Mouse (Mus musculus) midbrain, embryonic 14.5 days (tissue): Measurements from ENCODE around the gene Colca2. TPM values are rescaled to one million over a fixed set of nuclear protein-coding genes. Genes with fewer than 3 reads are reported as not detected.

Source experiments
- ATAC-seq: fragments of 200-750 bp; cut with Nextera tagmentation; 2 replicates; pipeline ENCODE4 v1.8.0; 2017; ENCODE audit warnings: moderate number of reproducible peaks, moderate library complexity; ENCODE audit not compliant: low FRiP score, low TSS enrichment
- DNase-seq: peaks from one replicate; pipeline ENCODE4 v3.0.0-alpha.2; 2015
- H3K27ac ChIP-seq: fragments of 300-500 bp; sonication (generic); replicated peaks from 2 replicates; pipeline ENCODE4 v1.5.1; 2014; ENCODE audit warnings: mild to moderate bottlenecking, low read depth, low read length, moderate library complexity
- H3K27me3 ChIP-seq: fragments of 300-500 bp; sonication (generic); 2 replicates; pipeline ENCODE4 v1.6.1; 2014; ENCODE audit warnings: low read length, control low read depth, mixed read lengths; ENCODE audit not compliant: control insufficient read depth, insufficient read depth
- H3K36me3 ChIP-seq: fragments of 300-500 bp; sonication (generic); 2 replicates; pipeline ENCODE4 v1.6.1; 2014; ENCODE audit warnings: low read length, control low read depth; ENCODE audit not compliant: control insufficient read depth, insufficient read depth
- H3K4me1 ChIP-seq: fragments of 300-500 bp; sonication (generic); 2 replicates; pipeline ENCODE4 v1.6.1; 2014; ENCODE audit warnings: mild to moderate bottlenecking, antibody characterized with exemption, low read length, control low read depth; ENCODE audit not compliant: control insufficient read depth, insufficient read depth
- H3K4me2 ChIP-seq: fragments of 300-500 bp; sonication (generic); 2 replicates; pipeline ENCODE4 v1.6.1; 2014; ENCODE audit warnings: mild to moderate bottlenecking, low read length, moderate library complexity
- H3K4me3 ChIP-seq: fragments of 300-500 bp; sonication (generic); replicated peaks from 2 replicates; pipeline ENCODE4 v1.5.1; 2014; ENCODE audit warnings: low read depth, low read length
- H3K9ac ChIP-seq: fragments of 300-500 bp; sonication (generic); replicated peaks from 2 replicates; pipeline ENCODE4 v1.6.1; 2014; ENCODE audit warnings: mild to moderate bottlenecking, low read length, moderate library complexity
- H3K9me3 ChIP-seq: fragments of 300-500 bp; sonication (generic); 2 replicates; pipeline ENCODE4 v1.6.1; 2016; ENCODE audit warnings: low read length, control low read depth, mixed read lengths; ENCODE audit not compliant: control insufficient read depth
- WGBS: fragments of 180-500 bp; shearing (Covaris S2); extraction: QIAGEN DNeasy Blood & Tissue Kit; methylation state at CpG from one replicate; pipeline ENCODE4 v1.1.7; 2014; 5-methylcytosine and 5-hydroxymethylcytosine counted together
- polyA plus RNA-seq: library from polyadenylated mRNA; unstranded; fragments of >200 nt; fragmentation: Nextera tagmentation; extraction: Ambion mirVana; gene quantifications from 2 replicates; pipeline ENCODE4 v1.2.1, GENCODE M21; 2014

Gene Colca2
- 0.46 and 0.89 TPM in 2 replicates for polyA plus RNA-seq

DNA sequence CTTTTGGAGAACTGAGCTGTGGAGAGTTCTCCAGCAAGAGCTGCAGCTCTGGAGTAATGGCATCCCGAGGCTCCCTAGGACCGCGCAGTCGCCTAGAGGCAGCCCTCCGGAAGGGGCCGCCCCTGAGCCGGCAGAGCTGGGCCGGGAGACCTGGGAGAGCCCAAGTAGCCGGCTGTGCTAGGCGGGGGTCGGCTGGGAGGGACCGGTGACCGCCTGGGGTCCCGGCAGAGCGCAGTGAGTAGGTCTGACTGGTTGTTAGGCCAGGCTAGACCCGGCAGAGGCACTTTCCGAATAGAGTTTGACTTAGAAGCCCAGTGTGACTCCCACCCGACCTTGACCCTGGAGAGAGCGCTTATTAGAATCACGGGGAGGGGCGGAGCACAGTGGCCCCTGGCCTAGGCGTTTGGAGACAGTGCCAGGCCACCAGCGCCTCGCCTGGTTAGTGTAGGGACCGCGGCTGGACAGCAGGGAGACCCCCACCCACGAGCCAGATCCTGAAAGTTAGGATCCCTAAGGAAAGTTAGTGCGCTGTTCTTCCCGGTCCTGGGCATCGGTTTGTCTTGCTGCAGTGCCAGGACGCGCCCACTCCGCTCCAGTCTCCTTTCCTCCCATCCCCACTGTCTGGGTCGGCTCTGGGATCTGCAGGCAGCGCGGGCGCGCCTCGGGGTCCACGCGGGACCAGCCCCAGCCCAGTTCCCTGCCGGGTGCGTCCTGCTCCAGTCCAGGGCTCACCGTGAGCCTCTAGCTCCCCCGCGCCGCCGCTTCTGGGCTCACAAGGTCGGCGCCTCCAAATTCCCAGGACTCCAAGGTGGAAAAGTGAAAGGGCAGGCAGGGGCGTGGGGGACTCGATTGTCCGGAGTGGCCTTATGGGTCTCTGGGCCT, at the start of gene Colca2:
Colca2 (minus strand) TSS at position 70 of the 882 bp plus-strand sequence.
- DNase-seq (peak; percentile 81), ATAC-seq (peak; percentile 81)
- no peaks in the 10 kb centered on the region for H3K9me3 ChIP-seq
- H3K4me2 ChIP-seq: peak within 1 kb of the TSS; percentile 67
- peak within 1 kb of the TSS; percentile 39 for H3K4me3 ChIP-seq
- peaks cover 7% of the 10 kb centered on the region for H3K4me1 ChIP-seq
- H3K9ac ChIP-seq: peak within 1 kb of the TSS; percentile 37
- WGBS: under 1% methylated on average over 53 of the region's 53 CpGs
- no peak within 1 kb of the TSS for H3K27ac ChIP-seq
- no peaks in the 10 kb centered on the region for H3K36me3 ChIP-seq
- peaks cover 10% of the 10 kb centered on the region for H3K27me3 ChIP-seq

DNA sequence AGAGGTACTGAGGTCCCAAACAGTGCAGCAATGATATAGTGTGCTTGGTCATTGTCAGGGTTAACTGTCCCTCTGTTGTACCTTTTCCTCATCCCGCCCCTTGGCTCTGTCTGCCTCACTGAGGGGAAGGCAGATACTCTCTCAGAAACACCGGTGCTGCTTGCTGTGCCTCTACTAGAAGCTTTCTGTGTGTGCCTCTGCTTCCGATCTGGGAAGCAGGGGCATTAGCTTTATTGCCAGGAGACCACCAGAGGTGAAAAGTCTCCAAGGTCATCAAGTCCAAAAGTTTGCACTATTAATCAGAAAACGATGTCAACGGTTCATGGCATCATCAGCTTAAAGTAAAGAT, 49.2 kb upstream of the Colca2 start:
- ATAC-seq: no peak
- DNase-seq: no peak
- WGBS: 88% methylated on average over 5 of the region's 5 CpGs

DNA sequence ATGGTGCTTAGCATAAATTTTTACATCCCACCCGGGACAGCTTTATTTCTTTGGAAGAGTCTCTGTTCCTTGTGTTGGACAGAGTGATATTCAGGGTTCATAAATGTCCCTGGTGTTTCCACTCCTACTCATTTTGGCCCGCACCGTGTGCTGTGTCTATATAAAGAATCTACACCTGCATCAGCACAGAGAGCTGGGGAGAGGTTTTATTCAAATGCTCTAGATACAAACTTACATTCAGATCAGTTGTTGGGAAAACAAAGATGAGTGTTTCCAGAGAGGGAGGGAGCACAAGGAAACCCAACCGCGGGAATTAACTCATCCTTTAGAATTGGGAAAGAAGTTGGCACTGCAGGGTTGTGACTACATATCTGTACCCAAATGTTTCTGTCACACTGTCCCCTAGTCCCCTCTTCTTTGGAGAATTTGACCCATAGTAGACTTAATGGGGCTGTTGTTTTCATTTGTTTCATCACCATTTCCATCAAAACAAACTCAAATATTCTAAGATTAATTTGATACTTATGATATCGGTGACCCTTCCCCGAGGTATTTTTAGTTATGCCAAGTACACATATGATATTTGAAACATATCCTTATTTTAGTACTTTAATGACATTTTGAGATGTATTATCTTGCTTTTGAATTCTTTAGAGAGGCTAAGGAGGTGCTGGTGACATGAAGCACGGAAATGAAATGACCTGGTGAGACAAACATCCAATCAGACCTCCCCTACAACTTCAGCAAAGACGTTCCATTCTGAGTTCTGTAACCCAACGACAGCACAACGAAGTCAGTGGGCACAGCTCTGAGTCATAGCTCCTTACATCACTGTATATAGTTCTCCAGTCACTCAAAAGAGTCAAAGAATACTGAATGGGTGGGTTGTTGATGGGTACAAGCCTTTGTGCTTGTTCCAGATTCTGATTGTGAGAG, 48.5 kb upstream of the Colca2 start:
- no peak overlapping the region for H3K4me3 ChIP-seq
- no peak overlapping the region for H3K4me2 ChIP-seq
- ATAC-seq: no peak
- no peaks in the 10 kb centered on the region for H3K9me3 ChIP-seq
- 88% methylated on average over 11 of the region's 11 CpGs for WGBS
- no peak for DNase-seq
- no peak overlapping the region for H3K27ac ChIP-seq
- no peaks in the 10 kb centered on the region for H3K27me3 ChIP-seq
- no peak overlapping the region for H3K9ac ChIP-seq
- no peaks in the 10 kb centered on the region for H3K36me3 ChIP-seq
- H3K4me1 ChIP-seq: no peaks in the 10 kb centered on the region

More for the DNA sequence above, 49.2 kb upstream of the Colca2 start:
- no peaks in the 10 kb centered on the region for H3K36me3 ChIP-seq
- H3K27ac ChIP-seq: no peak overlapping the region
- H3K9ac ChIP-seq: no peak overlapping the region
- no peaks in the 10 kb centered on the region for H3K27me3 ChIP-seq
- H3K4me3 ChIP-seq: no peak overlapping the region
- no peak overlapping the region for H3K4me2 ChIP-seq
- no peaks in the 10 kb centered on the region for H3K9me3 ChIP-seq
- H3K4me1 ChIP-seq: no peaks in the 10 kb centered on the region

DNA sequence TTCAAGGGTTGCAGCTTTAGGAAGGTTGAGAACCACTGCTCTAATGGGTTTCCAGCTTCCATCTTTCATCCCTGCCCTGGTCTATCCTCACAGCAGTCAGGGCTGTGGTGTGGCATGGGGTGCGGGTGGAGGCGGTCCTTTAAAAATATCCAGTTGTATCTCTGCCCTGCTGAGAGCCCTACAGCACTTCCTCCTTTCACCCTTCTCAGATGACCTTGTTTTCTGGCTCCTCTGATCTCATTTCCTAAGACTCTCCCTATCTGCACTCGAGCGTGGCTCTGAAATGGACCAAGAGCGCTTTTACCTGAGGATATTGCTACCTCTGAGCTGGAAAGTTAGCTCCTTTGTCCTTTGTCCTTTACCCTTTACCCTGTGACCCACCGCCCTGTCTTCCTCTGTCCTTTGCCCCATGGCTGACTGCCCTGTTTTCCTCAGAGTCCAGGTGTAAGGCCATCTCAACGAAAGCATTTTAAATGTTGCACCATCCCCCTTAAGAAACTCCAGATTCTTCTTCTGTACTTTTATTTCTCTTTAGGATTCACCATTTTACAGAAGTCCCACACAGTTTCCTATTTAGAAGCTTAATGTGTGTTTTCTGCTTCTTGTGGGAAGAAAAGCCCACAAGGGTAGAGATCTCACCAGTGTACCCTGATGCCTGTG, 46.2 kb upstream of the Colca2 start:
- 92% methylated on average over 7 of the region's 7 CpGs for WGBS
- Histone ChIP-seq H3K36me3 (no peaks in the 10 kb centered on the region), H3K9me3 (no peaks in the 10 kb centered on the region), H3K27me3 (no peaks in the 10 kb centered on the region), H3K9ac (no peak overlapping the region), H3K4me2 (no peak overlapping the region), H3K27ac (no peak overlapping the region), H3K4me3 (no peak overlapping the region), H3K4me1 (no peaks in the 10 kb centered on the region)
- DNase-seq (no peak), ATAC-seq (no peak)

DNA sequence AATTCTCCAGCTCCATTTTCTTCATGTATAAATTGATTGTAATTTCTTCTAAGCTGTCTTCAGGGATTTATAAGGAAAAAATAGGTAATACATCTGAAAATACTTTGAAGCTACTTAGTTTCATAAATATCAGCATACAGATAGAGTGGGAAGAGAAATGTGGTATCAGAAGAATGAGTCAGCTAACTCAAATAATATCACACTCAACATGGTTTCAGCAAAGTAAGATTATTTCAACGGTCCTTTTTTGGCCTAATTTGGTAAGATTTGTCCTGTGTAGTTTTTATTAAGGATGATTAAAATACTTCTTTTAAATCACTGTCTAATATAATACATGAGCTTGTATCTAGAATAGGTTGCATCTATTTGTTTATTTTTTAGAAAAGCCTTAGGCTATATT, 41.7 kb upstream of the Colca2 start:
- H3K36me3 ChIP-seq: no peaks in the 10 kb centered on the region
- H3K27me3 ChIP-seq: no peaks in the 10 kb centered on the region
- ATAC-seq (no peak), DNase-seq (no peak)
- H3K9ac ChIP-seq: no peak overlapping the region
- no peak overlapping the region for H3K4me2 ChIP-seq
- H3K9me3 ChIP-seq: no peaks in the 10 kb centered on the region
- H3K4me1 ChIP-seq: no peaks in the 10 kb centered on the region
- H3K27ac ChIP-seq: no peak overlapping the region
- no peak overlapping the region for H3K4me3 ChIP-seq
- 95% methylated on average over 1 of the region's 1 CpGs for WGBS

DNA sequence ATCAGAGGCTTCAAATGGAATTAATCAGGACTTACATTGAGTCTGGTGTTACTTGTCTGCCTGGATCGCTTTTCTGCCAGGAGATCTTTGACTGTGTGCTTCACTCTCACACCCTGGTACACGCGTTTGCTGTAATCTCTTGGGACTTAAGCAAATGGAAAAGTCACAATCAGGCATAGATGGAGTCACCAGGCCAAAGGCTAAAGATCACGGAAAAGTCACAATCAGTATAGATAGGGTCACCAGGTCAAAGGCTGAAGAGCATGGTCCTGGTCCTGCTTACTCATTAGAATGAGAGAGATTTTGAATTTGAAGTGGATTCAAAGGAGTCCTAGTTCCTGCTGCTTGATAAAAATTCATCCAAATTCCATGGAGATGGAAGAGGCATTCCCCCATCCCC, 39.9 kb upstream of the Colca2 start:
- H3K4me2 ChIP-seq: no peak overlapping the region
- H3K4me1 ChIP-seq: no peaks in the 10 kb centered on the region
- no peak overlapping the region for H3K27ac ChIP-seq
- H3K36me3 ChIP-seq: no peaks in the 10 kb centered on the region
- H3K9me3 ChIP-seq: no peaks in the 10 kb centered on the region
- DNase-seq (no peak), ATAC-seq (no peak)
- no peak overlapping the region for H3K9ac ChIP-seq
- no peak overlapping the region for H3K4me3 ChIP-seq
- WGBS: 85% methylated on average over 4 of the region's 4 CpGs
- H3K27me3 ChIP-seq: no peaks in the 10 kb centered on the region

DNA sequence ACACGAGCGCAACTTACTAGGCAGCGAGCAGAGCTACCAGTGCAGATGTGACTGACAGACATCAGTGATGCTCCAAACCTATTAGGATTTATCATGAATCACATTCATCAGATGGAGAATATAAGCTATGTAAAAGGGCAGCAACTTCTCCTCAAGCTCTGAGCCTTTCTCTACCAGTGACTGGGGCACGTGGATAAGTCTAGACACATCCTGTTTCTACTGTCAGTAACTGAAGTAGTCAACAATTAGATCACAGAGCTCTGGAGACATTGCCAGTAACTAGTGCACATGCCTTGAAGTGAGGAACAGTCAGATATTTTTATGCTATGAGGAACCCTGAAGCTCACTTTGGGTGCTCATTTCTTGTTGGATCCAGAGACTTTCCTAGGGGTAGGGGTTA, 39.0 kb upstream of the Colca2 start:
- no peak overlapping the region for H3K4me2 ChIP-seq
- H3K9me3 ChIP-seq: no peaks in the 10 kb centered on the region
- WGBS: 89% methylated on average over 4 of the region's 4 CpGs
- H3K27me3 ChIP-seq: no peaks in the 10 kb centered on the region
- DNase-seq: no peak
- H3K4me1 ChIP-seq: no peaks in the 10 kb centered on the region
- H3K36me3 ChIP-seq: no peaks in the 10 kb centered on the region
- H3K4me3 ChIP-seq: no peak overlapping the region
- H3K27ac ChIP-seq: no peak overlapping the region
- no peak for ATAC-seq
- no peak overlapping the region for H3K9ac ChIP-seq

DNA sequence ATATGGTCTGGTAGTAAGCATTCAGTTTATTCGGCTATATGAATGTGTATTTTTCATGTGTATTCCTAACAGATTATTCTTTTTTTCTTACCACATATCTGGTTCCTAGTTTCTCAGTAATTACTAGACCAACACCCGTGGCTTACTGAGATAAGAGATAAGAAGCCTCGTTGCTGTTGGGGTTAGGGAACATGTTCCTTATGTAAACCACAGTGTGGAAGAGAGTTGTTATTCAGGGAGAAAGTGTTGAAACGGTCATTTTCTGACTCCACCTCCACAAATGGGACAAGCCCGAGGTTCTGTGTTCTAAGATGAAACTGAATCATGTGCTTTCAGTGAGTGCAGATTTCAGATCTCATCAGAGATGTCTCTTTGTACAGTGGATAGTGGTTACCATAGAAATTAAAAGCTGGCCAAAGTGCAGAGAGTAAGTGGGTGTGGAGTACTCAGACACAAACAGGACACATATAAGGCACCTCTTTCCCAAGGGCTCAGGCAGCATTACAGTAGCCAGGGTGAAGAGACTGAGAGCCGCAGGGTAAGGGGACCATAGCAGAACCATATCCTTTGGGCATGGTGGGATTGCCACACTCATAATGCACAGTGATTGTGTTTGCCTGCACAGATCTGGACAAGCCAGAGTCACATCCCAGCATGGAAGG, 37.2 kb upstream of the Colca2 start:
- WGBS: 75% methylated on average over 6 of the region's 6 CpGs
- H3K36me3 ChIP-seq: no peaks in the 10 kb centered on the region
- no peak for ATAC-seq

More for the DNA sequence above, 37.2 kb upstream of the Colca2 start:
- no peaks in the 10 kb centered on the region for H3K9me3 ChIP-seq
- DNase-seq: no peak
- H3K4me1 ChIP-seq: no peaks in the 10 kb centered on the region
- H3K4me2 ChIP-seq: no peak overlapping the region
- no peak overlapping the region for H3K27ac ChIP-seq
- H3K9ac ChIP-seq: no peak overlapping the region
- H3K27me3 ChIP-seq: no peaks in the 10 kb centered on the region
- H3K4me3 ChIP-seq: no peak overlapping the region
